Mouse (Mus musculus): Measurements from ENCODE around the gene Gm29133.
A peak's percentile ranks its signal among the peaks of the same experiment; 100 is the strongest.

Gene Gm29133

GRCm38 (mm10) chr3:75747897-75748296 lies at the start of gene Gm29133:
Gene Gm29133 (plus strand): TSS chr3:75748197.
- peak; percentile 2 to 3 for DNase-seq

GRCm38 (mm10) chr3:75699088-75699487 lies 48.9 kb upstream of the Gm29133 start:
- DNase-seq, result no peak

- no peak for DNase-seq
Observed at GRCm38 (mm10) chr3:75701336-75701735, 46.7 kb upstream of the Gm29133 start.

GRCm38 (mm10) chr3:75706536-75706935 lies 41.5 kb upstream of the Gm29133 start:
- DNase-seq, result no peak

- DNase-seq, result peak; percentile 13
Observed at GRCm38 (mm10) chr3:75713678-75714295, 34.2 kb upstream of the Gm29133 start.

- DNase-seq, result peak; percentile 17 to 53
Observed at GRCm38 (mm10) chr3:75720663-75721062, 27.3 kb upstream of the Gm29133 start.

GRCm38 (mm10) chr3:75730982-75731600 lies 16.9 kb upstream of the Gm29133 start:
- DNase-seq, result peak in 1 of 2 experiments; percentile 11

GRCm38 (mm10) chr3:75743664-75744437 lies 4.1 kb upstream of the Gm29133 start:
- DNase-seq, result no peak

GRCm38 (mm10) chr3:75745343-75745742 lies 2.7 kb upstream of the Gm29133 start:
- DNase-seq, result no peak

GRCm38 (mm10) chr3:75763351-75763750 lies 15.4 kb downstream of the Gm29133 start:
- no peak for DNase-seq

GRCm38 (mm10) chr3:75774253-75774652 lies 26.3 kb downstream of the Gm29133 start:
- DNase-seq, result no peak

- no peak for DNase-seq
Observed at GRCm38 (mm10) chr3:75808001-75808400, 60.0 kb downstream of the Gm29133 start.

GRCm38 (mm10) chr3:75823934-75824333 lies 75.9 kb downstream of the Gm29133 start:
- DNase-seq, result no peak

GRCm38 (mm10) chr3:75824458-75824857 lies 76.5 kb downstream of the Gm29133 start:
- DNase-seq, result no peak

- DNase-seq, result no peak
Observed at GRCm38 (mm10) chr3:75834827-75835226, 86.8 kb downstream of the Gm29133 start.

- no peak for DNase-seq
Observed at GRCm38 (mm10) chr3:75835286-75835967, 87.4 kb downstream of the Gm29133 start.
